Mouse (Mus musculus): ENCODE measurements around the gene Ing1.

GRCm38 (mm10) chr8:11542031-11542430, 13.3 kb upstream of the Ing1 start:
- TF ChIP-seq CTCF (IDR thresholded peaks at IDR 0.05; ENCODE audit: low read depth) (no peak), EP300 (IDR thresholded peaks at IDR 0.05; ENCODE audit: low read depth) (no peak)

Measured in liver, postnatal 0 days (tissue).